In the genomic region with DNA sequence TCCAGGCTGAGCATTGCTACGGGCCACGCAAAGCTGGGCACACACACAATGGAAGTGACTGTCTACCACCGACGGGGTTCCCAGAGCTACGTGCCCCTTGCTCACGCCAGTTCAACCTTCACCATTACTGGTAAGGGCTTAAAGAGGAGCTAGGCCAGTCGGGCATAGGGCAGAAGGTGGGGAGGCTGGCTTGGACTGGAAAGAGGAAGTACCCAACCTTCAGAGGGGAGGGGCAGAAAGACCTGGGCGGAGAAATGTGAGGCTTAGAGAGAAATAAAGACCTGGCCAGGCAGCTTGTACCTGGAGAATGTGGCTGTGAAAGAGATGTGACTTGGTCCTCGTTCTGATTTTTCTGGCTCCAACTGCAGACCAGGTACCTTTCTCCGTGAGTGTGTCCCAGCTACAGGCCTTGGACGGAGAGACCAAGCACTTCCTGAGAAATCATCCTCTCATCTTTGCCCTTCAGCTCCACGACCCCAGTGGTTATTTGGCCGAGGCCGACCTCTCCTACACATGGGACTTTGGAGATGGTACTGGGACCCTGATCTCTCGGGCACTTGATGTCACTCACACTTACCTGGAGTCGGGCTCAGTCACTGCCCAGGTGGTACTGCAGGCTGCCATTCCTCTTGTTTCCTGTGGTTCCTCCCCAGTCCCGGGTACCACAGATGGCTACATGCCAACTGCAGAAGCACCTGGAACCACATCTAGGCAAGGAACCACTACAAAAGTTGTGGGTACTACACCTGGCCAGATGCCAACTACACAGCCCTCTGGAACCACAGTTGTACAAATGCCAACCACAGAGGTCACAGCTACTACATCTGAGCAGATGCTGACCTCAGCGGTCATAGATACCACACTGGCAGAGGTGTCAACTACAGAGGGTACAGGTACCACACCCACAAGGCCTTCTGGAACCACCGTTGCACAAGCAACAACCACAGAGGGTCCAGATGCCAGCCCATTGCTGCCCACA, we compare ENCODE assay signal across 13 mouse cellular contexts. TPM values are rescaled to one million over a fixed set of nuclear protein-coding genes. Genes with fewer than 3 reads are reported as not detected.
DNase-seq lines count a peak whose midpoint lies in the region; ATAC-seq and TF ChIP-seq lines count a peak whose summit lies in the region.
"Had no signal": no experiment of that assay in that cellular context is flagged by ENCODE, and none has a peak within 500 bp of the region (broad histone marks: within the 10 kb centered on the region; RNA-seq: fewer than 3 reads in every experiment).

No protein-coding gene starts in this region.

- peaks cover 0 to 3% of the 10 kb centered on the region in 2 experiments; a peak in 1 of 4 replicates for H3K36me3 ChIP-seq in MEL (ENCODE audit: control insufficient read depth in 1 of 2, insufficient read depth in 2 of 2, low read length in 2 of 2)
- H3K36me3 ChIP-seq in liver, postnatal 0 days (replicated peaks; ENCODE audit: insufficient read depth, low read length): no peaks in the 10 kb centered on the region; the same call in 1 of the 2 replicates
- no peaks in the 10 kb centered on the region for H3K36me3 ChIP-seq in midbrain, embryonic 13.5 days
- H3K36me3 ChIP-seq: embryonic facial prominence, embryonic 12.5 days; hindbrain, embryonic 10.5 days had no signal

- peak; percentile 77 to 82 for DNase-seq in B cell, adult 2 months
- peak; percentile 83 for DNase-seq in MEL (ENCODE audit: low read depth, low spot score)
- peak; percentile 34 for DNase-seq in liver, postnatal 0 days
- DNase-seq in spleen, postnatal 36 days (ENCODE audit: low spot score in 2 of 2): peak; percentile 79 to 82
- DNase-seq in gastrocnemius, adult 2 months: no peak
- DNase-seq in cerebellum, adult 11 months: no peak
- DNase-seq in left cerebral cortex, postnatal 4 days: no peak
- DNase-seq: kidney, postnatal 10 days had no signal

- H3K4me1 ChIP-seq in MEL (ENCODE audit: control insufficient read depth in 1 of 2, insufficient read depth in 2 of 2, low read length in 2 of 2): peaks cover 0 to 12% of the 10 kb centered on the region in 2 experiments; a peak in 2 of 4 replicates
- H3K4me1 ChIP-seq in liver, postnatal 0 days (ENCODE audit: insufficient read depth): no peaks in the 10 kb centered on the region
- H3K4me1 ChIP-seq in midbrain, embryonic 13.5 days (replicated peaks): no peaks in the 10 kb centered on the region
- H3K4me1 ChIP-seq: embryonic facial prominence, embryonic 12.5 days; hindbrain, embryonic 10.5 days had no signal

- TF ChIP-seq CTCF in MEL (IDR thresholded peaks at IDR 0.05 in 2 of 3, conservative IDR thresholded peaks at IDR 0.05 in 1 of 3; ENCODE audit: control insufficient read depth in 1 of 3, insufficient read depth in 1 of 3, low read depth in 2 of 3, low read length in 3 of 3, poor library complexity in 1 of 3, severe bottlenecking in 1 of 3): no peak
- no peak for TF ChIP-seq CTCF in liver, postnatal 0 days (IDR thresholded peaks at IDR 0.05; ENCODE audit: low read depth)
- TF ChIP-seq CTCF in gastrocnemius, adult 2 months (IDR thresholded peaks at IDR 0.05): no peak

- TF ChIP-seq EP300 in MEL (IDR thresholded peaks at IDR 0.05; ENCODE audit: low read depth in 1 of 2, low read length in 2 of 2): no peak
- no peak for TF ChIP-seq EP300 in liver, postnatal 0 days (IDR thresholded peaks at IDR 0.05; ENCODE audit: low read depth)

- intact Hi-C loops in gastrocnemius, adult 2 months (cut with DNase I): no loop called here
- intact Hi-C loops in left cerebral cortex, postnatal 4 days (cut with DNase I): no loop called here

- H3K27ac ChIP-seq in MEL (ENCODE audit: control insufficient read depth, low read depth, low read length): no peak overlapping the region
- no peak overlapping the region for H3K27ac ChIP-seq in liver, postnatal 0 days (ENCODE audit: low read depth)
- no peak overlapping the region for H3K27ac ChIP-seq in gastrocnemius, adult 2 months
- H3K27ac ChIP-seq in midbrain, embryonic 13.5 days: no peak overlapping the region
- H3K27ac ChIP-seq: embryonic facial prominence, embryonic 12.5 days; hindbrain, embryonic 10.5 days had no signal

- WGBS in liver, postnatal 0 days (ENCODE audit: insufficient replicate concordance): 62% methylated on average over 19 of the region's 19 CpGs
- 85% methylated on average over 19 of the region's 19 CpGs for WGBS in midbrain, embryonic 13.5 days

- no peaks in the 10 kb centered on the region for H3K79me2 ChIP-seq in MEL (ENCODE audit: control insufficient read depth, insufficient read depth, low read length, poor library complexity)

- no peaks in the 10 kb centered on the region for H3K9me3 ChIP-seq in MEL (replicated peaks; ENCODE audit: insufficient read depth, low read length)
- no peaks in the 10 kb centered on the region for H3K9me3 ChIP-seq in liver, postnatal 0 days (ENCODE audit: low read length)
- H3K9me3 ChIP-seq in midbrain, embryonic 13.5 days: no peaks in the 10 kb centered on the region
- H3K9me3 ChIP-seq: embryonic facial prominence, embryonic 12.5 days; hindbrain, embryonic 10.5 days had no signal

- ATAC-seq in liver, postnatal 0 days: 0 out of 2 replicates have a peak, but pooled peaks have one; percentile 25
- no peak for ATAC-seq in midbrain, embryonic 13.5 days

- TF ChIP-seq POLR2A in MEL (IDR thresholded peaks at IDR 0.05; ENCODE audit: control insufficient read depth in 1 of 2, insufficient read depth in 1 of 2, low read depth in 1 of 2, low read length in 2 of 2, poor library complexity in 1 of 2): no peak

- H3K9ac ChIP-seq in MEL (ENCODE audit: control insufficient read depth, low read depth, low read length, poor library complexity, severe bottlenecking): peak overlapping the region; percentile 23
- no peak overlapping the region for H3K9ac ChIP-seq in liver, postnatal 0 days (replicated peaks)
- H3K9ac ChIP-seq in midbrain, embryonic 13.5 days (replicated peaks): no peak overlapping the region
- H3K9ac ChIP-seq: embryonic facial prominence, embryonic 12.5 days had no signal

- TF ChIP-seq RAD21 in MEL (IDR thresholded peaks at IDR 0.05; ENCODE audit: low read depth, low read length): no peak

- peak overlapping the region; percentile 11 to 44 for H3K4me3 ChIP-seq in MEL (ENCODE audit: control insufficient read depth in 1 of 2, insufficient read depth in 1 of 2, low read depth in 2 of 2, low read length in 2 of 2)
- H3K4me3 ChIP-seq in liver, postnatal 0 days (ENCODE audit: low read depth, low read length): no peak overlapping the region
- H3K4me3 ChIP-seq in gastrocnemius, adult 2 months: no peak overlapping the region
- H3K4me3 ChIP-seq in midbrain, embryonic 13.5 days (replicated peaks): no peak overlapping the region
- H3K4me3 ChIP-seq: embryonic facial prominence, embryonic 12.5 days; hindbrain, embryonic 10.5 days had no signal

- no peaks in the 10 kb centered on the region for H3K27me3 ChIP-seq in MEL (ENCODE audit: control insufficient read depth in 1 of 2, insufficient read depth in 2 of 2, low read length in 2 of 2)
- H3K27me3 ChIP-seq in liver, postnatal 0 days (ENCODE audit: insufficient read depth, low read length): no peaks in the 10 kb centered on the region
- H3K27me3 ChIP-seq in midbrain, embryonic 13.5 days: no peaks in the 10 kb centered on the region
- H3K27me3 ChIP-seq: embryonic facial prominence, embryonic 12.5 days had no signal

- H3K4me2 ChIP-seq in liver, postnatal 0 days (ENCODE audit: low read depth, low read length): no peak overlapping the region
- no peak overlapping the region for H3K4me2 ChIP-seq in midbrain, embryonic 13.5 days (replicated peaks)
- H3K4me2 ChIP-seq: embryonic facial prominence, embryonic 12.5 days; midbrain, embryonic 11.5 days had no signal

RNA-seq across cellular contexts. Expression of gene Cdk2, which starts 11.0 kb away (rescaled TPM):
- total RNA-seq in MEL (2012; rRNA removed): 34.2 and 40.5 TPM in 2 replicates
- polyA plus RNA-seq in MEL (2012; ENCODE audit: insufficient read depth in 1 of 2, insufficient read length in 2 of 2, low read depth in 1 of 2, low replicate concordance in 2 of 2, missing spikeins in 1 of 2): 10 to 100 TPM in 1 of 2 experiments, not detected in 1; 72.4 TPM
- polyA plus RNA-seq in liver, postnatal 0 days (2015; fragmentation: Nextera tagmentation; extraction: Ambion mirVana): 29.8 and 34.7 TPM in 2 replicates
- total RNA-seq in gastrocnemius, adult 2 months (2021): 1 to 10 TPM; 3.0 to 3.2 TPM
- 36.2 TPM in 2 replicates for polyA plus RNA-seq in midbrain, embryonic 13.5 days (2015; fragmentation: Nextera tagmentation; extraction: Ambion mirVana)
- total RNA-seq in left cerebral cortex, postnatal 4 days (2021): 10 to 100 TPM in 1 of 2 experiments, 1 to 10 TPM in 1; 8.1 to 10.0 TPM

RNA-seq across cellular contexts. Expression of gene Pmel, which starts 11.9 kb away (rescaled TPM):
- total RNA-seq in MEL (2012; rRNA removed): 0.13 and 0.15 TPM in 2 replicates
- under 1 TPM in 1 of 2 experiments, not detected in 1; 0.45 TPM for polyA plus RNA-seq in MEL (2012; ENCODE audit: insufficient read depth in 1 of 2, insufficient read length in 2 of 2, low read depth in 1 of 2, low replicate concordance in 2 of 2, missing spikeins in 1 of 2)
- polyA plus RNA-seq in liver, postnatal 0 days (2015; fragmentation: Nextera tagmentation; extraction: Ambion mirVana): 0.46 and 0.69 TPM in 2 replicates
- total RNA-seq in gastrocnemius, adult 2 months (2021): not detected
- polyA plus RNA-seq in midbrain, embryonic 13.5 days (2015; fragmentation: Nextera tagmentation; extraction: Ambion mirVana): 0.09 and 0.15 TPM in 2 replicates
- total RNA-seq in left cerebral cortex, postnatal 4 days (2021): 1 to 10 TPM in 1 of 2 experiments, under 1 TPM in 1; 0.50 to 1.6 TPM
- total RNA-seq: gastrocnemius, adult 18-20 months had no signal

RNA-seq across cellular contexts. Expression of gene Rab5b, which starts 19.8 kb away (rescaled TPM):
- total RNA-seq in MEL (2012; rRNA removed): 16.2 and 18.7 TPM in 2 replicates
- 10 to 100 TPM; 23.3 to 45.7 TPM for polyA plus RNA-seq in MEL (2012; ENCODE audit: insufficient read depth in 1 of 2, insufficient read length in 2 of 2, low read depth in 1 of 2, low replicate concordance in 2 of 2, missing spikeins in 1 of 2)
- polyA plus RNA-seq in liver, postnatal 0 days (2015; fragmentation: Nextera tagmentation; extraction: Ambion mirVana): 23.0 and 26.2 TPM in 2 replicates
- total RNA-seq in gastrocnemius, adult 2 months (2021): 10 to 100 TPM; 90.3 to 94.5 TPM
- 106 and 107 TPM in 2 replicates for polyA plus RNA-seq in midbrain, embryonic 13.5 days (2015; fragmentation: Nextera tagmentation; extraction: Ambion mirVana)
- 100 to 1,000 TPM; 113 TPM for total RNA-seq in left cerebral cortex, postnatal 4 days (2021)

RNA-seq across cellular contexts. Expression of gene Dgka, which starts 28.8 kb away (rescaled TPM):
- 0.69 and 1.0 TPM in 2 replicates for total RNA-seq in MEL (2012; rRNA removed)
- polyA plus RNA-seq in MEL (2012; ENCODE audit: insufficient read depth in 1 of 2, insufficient read length in 2 of 2, low read depth in 1 of 2, low replicate concordance in 2 of 2, missing spikeins in 1 of 2): 1 to 10 TPM in 1 of 2 experiments, not detected in 1; 3.5 TPM
- 2.5 and 2.9 TPM in 2 replicates for polyA plus RNA-seq in liver, postnatal 0 days (2015; fragmentation: Nextera tagmentation; extraction: Ambion mirVana)
- total RNA-seq in gastrocnemius, adult 2 months (2021): 1 to 10 TPM; 8.8 to 9.7 TPM
- polyA plus RNA-seq in midbrain, embryonic 13.5 days (2015; fragmentation: Nextera tagmentation; extraction: Ambion mirVana): 5.0 TPM in 2 replicates
- 1 to 10 TPM; 7.5 to 7.7 TPM for total RNA-seq in left cerebral cortex, postnatal 4 days (2021)

RNA-seq across cellular contexts. Expression of gene Pym1, which starts 31.8 kb away (rescaled TPM):
- total RNA-seq in MEL (2012; rRNA removed): 64.2 and 77.4 TPM in 2 replicates
- polyA plus RNA-seq in MEL (2012; ENCODE audit: insufficient read depth in 1 of 2, insufficient read length in 2 of 2, low read depth in 1 of 2, low replicate concordance in 2 of 2, missing spikeins in 1 of 2): 100 to 1,000 TPM in 1 of 2 experiments, not detected in 1; 107 TPM
- polyA plus RNA-seq in liver, postnatal 0 days (2015; fragmentation: Nextera tagmentation; extraction: Ambion mirVana): 14.9 and 17.8 TPM in 2 replicates
- 10 to 100 TPM in 1 of 2 experiments, 1 to 10 TPM in 1; 9.9 to 11.8 TPM for total RNA-seq in gastrocnemius, adult 2 months (2021)
- 50.6 and 51.8 TPM in 2 replicates for polyA plus RNA-seq in midbrain, embryonic 13.5 days (2015; fragmentation: Nextera tagmentation; extraction: Ambion mirVana)
- 10 to 100 TPM; 37.5 TPM for total RNA-seq in left cerebral cortex, postnatal 4 days (2021)

Comparison
In these comparisons a context has a peak if more than half of its experiments do, and no peak if none do; other contexts are left out.
1. DNase-seq: peak in B cell, adult 2 months (2 of 2), MEL (single experiment), liver, postnatal 0 days (single experiment) and spleen, postnatal 36 days (2 of 2); none in gastrocnemius, adult 2 months (single experiment), cerebellum, adult 11 months (single experiment) and left cerebral cortex, postnatal 4 days (single experiment).
2. H3K4me3 ChIP-seq: peak in MEL (2 of 2); none in liver, postnatal 0 days (single experiment), gastrocnemius, adult 2 months (single experiment) and midbrain, embryonic 13.5 days (single experiment).